Mouse (Mus musculus) left cerebral cortex, postnatal 25 days (tissue): ENCODE results near the gene Tmem116. TPM values are rescaled to one million over a fixed set of nuclear protein-coding genes. Genes with fewer than 3 reads are reported as not detected.

Source experiments
- total RNA-seq, 2 experiments: library from RNA; stranded (reverse); gene quantifications; 2 replicates each; pipeline ENCODE4 v1.2.3; 2021

The Tmem116 gene
- total RNA-seq, 2 experiments from 2014 or later: 8.2 to 9.1 TPM

Other genes with a start within 250 kb of the Tmem116 start
- 100 to 1,000 TPM; 415 TPM for gene Rpl6, start 247.4 kb upstream of the Tmem116 start, total RNA-seq
- gene Hectd4, start 231.7 kb upstream of the Tmem116 start, total RNA-seq: 100 to 1,000 TPM; 183 to 193 TPM
- gene Trafd1, start 66.3 kb upstream of the Tmem116 start, total RNA-seq: 10 to 100 TPM; 82.1 to 83.6 TPM
- 10 to 100 TPM; 40.7 to 45.8 TPM for gene Naa25, start 54.0 kb upstream of the Tmem116 start, total RNA-seq
- gene Erp29, start 613 bp downstream of the Tmem116 start, total RNA-seq: 100 to 1,000 TPM; 145 to 151 TPM
- under 1 TPM in 1 of 2 experiments, not detected in 1; 0.11 TPM for gene Adam1b, start 51.5 kb downstream of the Tmem116 start, total RNA-seq
- gene Adam1a, start 93.6 kb downstream of the Tmem116 start, total RNA-seq: 10 to 100 TPM in 1 of 2 experiments, 1 to 10 TPM in 1; 9.0 to 11.6 TPM
- not detected for gene Gm42878, start 93.6 kb downstream of the Tmem116 start, total RNA-seq
- gene Mapkapk5, start 94.0 kb downstream of the Tmem116 start, total RNA-seq: 10 to 100 TPM; 66.7 TPM
- 100 to 1,000 TPM in 1 of 2 experiments, 10 to 100 TPM in 1; 99.7 to 104 TPM for gene Aldh2, start 141.9 kb downstream of the Tmem116 start, total RNA-seq
- 1 to 10 TPM; 4.9 to 7.9 TPM for gene Acad12, start 167.0 kb downstream of the Tmem116 start, total RNA-seq
- gene Acad10, start 208.6 kb downstream of the Tmem116 start, total RNA-seq: 1 to 10 TPM; 3.0 to 4.1 TPM
- 10 to 100 TPM; 65.3 to 65.5 TPM for gene Brap, start 208.7 kb downstream of the Tmem116 start, total RNA-seq